Mouse (Mus musculus): ENCODE data around the gene Mcub. TPM values are rescaled to one million over a fixed set of nuclear protein-coding genes. Genes with fewer than 3 reads are reported as not detected.
A peak's percentile ranks its signal among the peaks of the same experiment; 100 is the strongest.

Mcub gene
- polyA plus RNA-seq (2015; fragmentation: Nextera tagmentation; extraction: Ambion mirVana), result 10.0 and 10.9 TPM in 2 replicates

DNA sequence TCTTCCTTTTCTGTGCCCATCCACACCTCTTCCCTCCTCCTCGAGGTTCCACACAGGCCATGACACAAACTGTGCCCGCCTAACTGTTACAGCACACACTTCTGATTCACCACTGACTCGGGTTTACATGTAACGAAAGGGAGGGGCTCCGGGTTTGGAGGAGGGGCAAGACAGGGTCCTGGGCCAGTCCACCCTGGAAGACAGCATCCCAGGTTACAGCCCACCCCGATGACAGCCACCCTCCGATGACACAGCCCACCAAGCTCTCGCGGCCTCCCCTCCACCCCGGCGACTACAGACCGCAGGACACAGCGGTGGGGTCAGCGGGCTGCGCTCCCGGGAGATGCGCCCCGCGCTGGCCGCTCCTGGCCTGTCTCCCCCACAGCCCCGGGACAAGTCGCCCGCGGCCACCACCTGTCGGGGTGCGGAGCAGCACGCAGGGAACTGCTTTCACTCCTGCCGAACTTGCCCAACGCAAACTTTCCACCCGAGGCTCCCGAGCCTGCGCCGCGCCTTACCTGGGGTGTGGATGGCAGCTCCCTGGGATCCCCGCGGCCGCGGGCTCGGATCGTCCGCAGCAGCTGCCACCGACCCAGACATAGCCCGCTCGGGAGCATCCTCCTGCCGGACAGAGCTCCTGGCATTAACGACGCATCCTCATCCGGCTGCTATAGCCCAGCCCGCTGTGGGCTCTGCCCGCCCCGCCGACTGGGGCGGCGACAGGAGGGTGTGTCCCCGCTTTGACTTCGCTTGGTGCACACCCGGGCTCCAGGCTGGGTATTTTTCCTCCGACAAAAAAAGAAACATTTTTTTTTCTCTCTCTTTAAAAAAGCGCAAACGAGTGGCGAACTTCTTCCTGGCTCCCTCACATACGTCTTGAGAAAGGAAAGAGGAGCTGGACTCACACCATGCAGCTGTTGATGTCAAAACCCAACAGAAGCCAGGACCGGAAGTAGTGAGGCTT, at the start of gene Mcub:
Gene Mcub (minus strand): TSS at position 775 of the 964 bp plus-strand sequence.
- Histone ChIP-seq H3K27me3 (peaks cover 46% of the 10 kb centered on the region), H3K27ac (peak within 1 kb of the TSS; percentile 23; the same call in 1 of the 2 replicates), H3K9ac (peak within 1 kb of the TSS; percentile 64), H3K4me3 (replicated peaks) (peak within 1 kb of the TSS; percentile 69), H3K4me1 (replicated peaks) (peaks cover 27% of the 10 kb centered on the region), H3K9me3 (replicated peaks) (no peaks in the 10 kb centered on the region), H3K4me2 (peak within 1 kb of the TSS; percentile 93), H3K36me3 (no peaks in the 10 kb centered on the region)
- peak; percentile 46 for DNase-seq
- ATAC-seq (ENCODE audit: low read depth), result peak; percentile 85
- under 1% methylated on average over 63 of the region's 63 CpGs for WGBS (ENCODE audit: insufficient replicate concordance)

- Histone ChIP-seq H3K36me3 (peaks cover 24% of the 10 kb centered on the region), H3K4me3 (replicated peaks) (no peak overlapping the region)
These were observed 42.9 kb upstream of the Mcub start for GRCm38 (mm10) chr3:130012943-130013342.

GRCm38 (mm10) chr3:130011236-130011635, 41.2 kb upstream of the Mcub start:
- WGBS (ENCODE audit: insufficient replicate concordance), result 68% methylated on average over 1 of the region's 1 CpGs
- no peak for ATAC-seq (ENCODE audit: low read depth)

More at GRCm38 (mm10) chr3:130012943-130013342, 42.9 kb upstream of the Mcub start:
- Histone ChIP-seq H3K4me2 (no peak overlapping the region), H3K4me1 (replicated peaks) (no peaks in the 10 kb centered on the region), H3K9ac (no peak overlapping the region), H3K27ac (no peak overlapping the region), H3K27me3 (no peaks in the 10 kb centered on the region), H3K9me3 (replicated peaks) (no peaks in the 10 kb centered on the region)
- WGBS (ENCODE audit: insufficient replicate concordance), result 67% methylated on average over 2 of the region's 2 CpGs
- ATAC-seq (ENCODE audit: low read depth) (no peak), DNase-seq (no peak)

DNA sequence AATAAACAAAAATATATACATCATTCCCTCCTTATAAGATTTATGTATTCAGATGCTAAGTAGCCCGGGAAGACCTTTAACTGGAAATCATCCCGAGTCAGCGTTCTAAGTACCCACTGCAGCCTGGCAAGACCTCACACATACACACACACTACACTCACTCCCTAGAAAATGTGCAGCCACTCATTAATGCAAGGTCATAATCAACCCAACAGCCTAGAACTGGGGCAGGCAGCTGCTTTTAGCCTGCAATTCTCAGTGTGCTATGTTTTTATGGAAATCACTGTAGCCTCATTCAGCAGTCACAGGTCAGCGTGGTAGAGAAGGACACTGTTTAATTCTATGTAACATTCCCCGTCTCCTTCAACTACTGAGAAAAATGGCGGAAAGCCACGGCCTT, 36.1 kb upstream of the Mcub start:
- ATAC-seq (ENCODE audit: low read depth), result no peak
- H3K36me3 ChIP-seq, result peaks cover 71% of the 10 kb centered on the region
- 81% methylated on average over 7 of the region's 7 CpGs for WGBS (ENCODE audit: insufficient replicate concordance)
- no peak overlapping the region for H3K4me3 ChIP-seq (replicated peaks)
- H3K9me3 ChIP-seq (replicated peaks), result no peaks in the 10 kb centered on the region
- no peak overlapping the region for H3K4me2 ChIP-seq
- DNase-seq, result no peak
- H3K27ac ChIP-seq, result no peak overlapping the region
- H3K9ac ChIP-seq, result no peak overlapping the region
- no peaks in the 10 kb centered on the region for H3K27me3 ChIP-seq
- H3K4me1 ChIP-seq (replicated peaks), result no peaks in the 10 kb centered on the region

More at GRCm38 (mm10) chr3:130011236-130011635, 41.2 kb upstream of the Mcub start:
- Histone ChIP-seq H3K36me3 (peaks cover 39% of the 10 kb centered on the region), H3K27ac (no peak overlapping the region), H3K27me3 (no peaks in the 10 kb centered on the region), H3K4me3 (replicated peaks) (no peak overlapping the region), H3K4me2 (no peak overlapping the region), H3K4me1 (replicated peaks) (no peaks in the 10 kb centered on the region), H3K9me3 (replicated peaks) (no peaks in the 10 kb centered on the region), H3K9ac (no peak overlapping the region)
- no peak for DNase-seq

GRCm38 (mm10) chr3:130000926-130001325, 30.9 kb upstream of the Mcub start:
- DNase-seq, result no peak
- Histone ChIP-seq H3K4me1 (replicated peaks) (no peaks in the 10 kb centered on the region), H3K36me3 (peaks cover 72% of the 10 kb centered on the region), H3K9me3 (replicated peaks) (no peaks in the 10 kb centered on the region), H3K27ac (no peak overlapping the region), H3K27me3 (no peaks in the 10 kb centered on the region), H3K4me3 (replicated peaks) (no peak overlapping the region), H3K9ac (no peak overlapping the region), H3K4me2 (no peak overlapping the region)
- ATAC-seq (ENCODE audit: low read depth), result 0 out of 2 replicates have a peak, but pooled peaks have one; percentile 12
- WGBS (ENCODE audit: insufficient replicate concordance), result 89% methylated on average over 11 of the region's 11 CpGs

- Histone ChIP-seq H3K4me3 (replicated peaks) (no peak overlapping the region), H3K9ac (no peak overlapping the region), H3K9me3 (replicated peaks) (no peaks in the 10 kb centered on the region), H3K27ac (no peak overlapping the region), H3K27me3 (no peaks in the 10 kb centered on the region), H3K4me1 (replicated peaks) (no peaks in the 10 kb centered on the region), H3K36me3 (peaks cover 74% of the 10 kb centered on the region), H3K4me2 (no peak overlapping the region)
- DNase-seq, result no peak
- WGBS (ENCODE audit: insufficient replicate concordance), result 82% methylated on average over 6 of the region's 6 CpGs
- no peak for ATAC-seq (ENCODE audit: low read depth)
These were observed 28.5 kb upstream of the Mcub start for GRCm38 (mm10) chr3:129998526-129998925.

DNA sequence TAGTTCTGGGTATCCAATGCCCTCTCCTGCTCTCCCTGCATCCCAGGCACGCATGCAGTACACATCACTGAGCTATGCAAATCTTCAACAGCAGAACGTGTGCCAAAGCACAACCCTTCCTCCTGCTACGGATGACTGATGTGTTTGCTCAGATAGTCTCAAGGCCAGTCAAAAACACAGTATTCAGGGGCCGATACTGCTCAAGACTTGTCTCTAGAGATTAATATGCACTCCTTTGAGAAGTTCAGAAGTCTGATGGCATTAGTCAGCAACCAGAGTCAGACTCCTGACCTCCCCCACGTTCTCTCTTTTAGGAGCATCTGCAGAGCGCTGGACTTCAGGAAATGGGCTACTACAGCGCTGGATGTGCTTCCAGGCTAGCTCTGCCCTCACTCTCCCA, 28.0 kb upstream of the Mcub start:
- peaks cover 76% of the 10 kb centered on the region for H3K36me3 ChIP-seq
- no peak overlapping the region for H3K4me2 ChIP-seq
- no peaks in the 10 kb centered on the region for H3K27me3 ChIP-seq
- no peaks in the 10 kb centered on the region for H3K9me3 ChIP-seq (replicated peaks)
- ATAC-seq (ENCODE audit: low read depth) (no peak), DNase-seq (no peak)
- 78% methylated on average over 7 of the region's 7 CpGs for WGBS (ENCODE audit: insufficient replicate concordance)
- no peak overlapping the region for H3K27ac ChIP-seq
- H3K4me3 ChIP-seq (replicated peaks), result no peak overlapping the region
- H3K4me1 ChIP-seq (replicated peaks), result no peaks in the 10 kb centered on the region
- no peak overlapping the region for H3K9ac ChIP-seq

GRCm38 (mm10) chr3:129997324-129997723, 27.3 kb upstream of the Mcub start:
- no peaks in the 10 kb centered on the region for H3K9me3 ChIP-seq (replicated peaks)

DNA sequence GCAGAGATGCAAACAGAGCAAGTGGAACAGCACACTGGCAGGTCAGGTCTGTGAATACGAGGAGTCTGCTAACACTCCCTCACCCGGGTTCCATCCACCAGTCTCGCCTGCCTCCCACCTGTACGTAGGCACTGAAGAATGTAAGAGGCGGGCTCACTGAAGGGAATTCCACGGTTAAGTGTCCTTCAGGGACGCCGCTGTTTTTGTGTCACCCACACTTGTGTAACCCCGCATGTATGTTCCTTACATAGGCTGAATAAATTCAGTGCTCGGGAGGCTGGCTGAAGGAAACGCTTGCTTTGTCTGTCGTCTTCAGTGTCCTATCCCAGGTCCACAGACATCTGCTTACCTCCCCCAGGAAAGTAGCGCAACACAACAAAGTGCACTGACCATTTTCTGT, 17.3 kb upstream of the Mcub start:
- WGBS (ENCODE audit: insufficient replicate concordance), result 87% methylated on average over 13 of the region's 13 CpGs

More at GRCm38 (mm10) chr3:129997324-129997723, 27.3 kb upstream of the Mcub start:
- Histone ChIP-seq H3K4me2 (no peak overlapping the region), H3K9ac (no peak overlapping the region), H3K4me3 (replicated peaks) (no peak overlapping the region), H3K27me3 (no peaks in the 10 kb centered on the region), H3K4me1 (replicated peaks) (no peaks in the 10 kb centered on the region), H3K27ac (no peak overlapping the region), H3K36me3 (peaks cover 76% of the 10 kb centered on the region)
- DNase-seq, result no peak
- ATAC-seq (ENCODE audit: low read depth), result no peak
- 66% methylated on average over 3 of the region's 3 CpGs for WGBS (ENCODE audit: insufficient replicate concordance)

DNA sequence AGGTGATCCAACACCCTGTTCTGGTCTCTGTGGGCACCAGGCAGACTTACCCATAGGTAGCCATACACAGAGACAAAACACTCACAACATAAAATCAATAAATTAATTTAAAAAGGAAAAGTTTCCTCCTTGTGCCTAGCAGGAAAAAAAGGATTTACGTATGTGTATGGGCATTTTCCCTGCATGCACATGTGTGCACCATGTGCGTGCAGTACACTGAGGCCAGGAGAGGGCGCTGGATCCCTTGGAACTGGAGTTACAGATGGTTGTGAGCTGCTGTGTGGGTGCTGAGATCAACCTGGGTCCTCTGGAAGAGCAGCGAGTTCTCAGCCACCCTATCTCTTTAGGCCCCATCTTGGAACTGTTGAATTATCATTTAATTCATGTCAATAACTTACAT, 15.3 kb upstream of the Mcub start:
- H3K4me1 ChIP-seq (replicated peaks), result no peaks in the 10 kb centered on the region
- peaks cover 76% of the 10 kb centered on the region for H3K36me3 ChIP-seq
- no peak overlapping the region for H3K27ac ChIP-seq
- no peak overlapping the region for H3K9ac ChIP-seq
- H3K9me3 ChIP-seq (replicated peaks), result no peaks in the 10 kb centered on the region
- WGBS (ENCODE audit: insufficient replicate concordance), result 78% methylated on average over 4 of the region's 4 CpGs
- no peak overlapping the region for H3K4me3 ChIP-seq (replicated peaks)
- ATAC-seq (ENCODE audit: low read depth), result no peak
- no peak overlapping the region for H3K4me2 ChIP-seq
- H3K27me3 ChIP-seq, result no peaks in the 10 kb centered on the region
- DNase-seq, result no peak

More for the DNA sequence above, 17.3 kb upstream of the Mcub start:
- Histone ChIP-seq H3K4me1 (replicated peaks) (no peaks in the 10 kb centered on the region), H3K27ac (no peak overlapping the region), H3K36me3 (peaks cover 86% of the 10 kb centered on the region), H3K27me3 (no peaks in the 10 kb centered on the region), H3K4me2 (no peak overlapping the region), H3K9ac (no peak overlapping the region), H3K9me3 (replicated peaks) (no peaks in the 10 kb centered on the region), H3K4me3 (replicated peaks) (no peak overlapping the region)
- ATAC-seq (ENCODE audit: low read depth) (no peak), DNase-seq (no peak)

DNA sequence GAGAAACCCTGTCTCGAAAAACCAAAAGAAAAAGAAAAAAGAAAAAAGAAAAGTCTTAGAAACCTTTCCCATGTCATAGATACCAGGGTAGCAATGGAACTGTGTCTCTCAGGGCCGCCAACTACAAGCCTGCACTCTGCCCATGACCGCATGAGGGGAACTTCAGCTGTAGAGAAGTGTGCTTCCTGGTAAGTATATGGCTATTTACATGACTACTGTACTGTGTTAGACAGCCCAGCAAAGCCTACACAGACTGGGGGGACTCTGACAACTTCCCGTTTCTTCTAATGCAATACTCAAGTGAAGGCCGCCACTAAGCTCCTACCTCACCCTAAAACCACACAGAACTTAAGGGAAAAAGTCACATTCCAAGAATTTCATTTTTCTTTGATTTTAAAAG, 14.8 kb upstream of the Mcub start:
- H3K4me3 ChIP-seq (replicated peaks), result no peak overlapping the region
- H3K9ac ChIP-seq, result no peak overlapping the region
- H3K9me3 ChIP-seq (replicated peaks), result no peaks in the 10 kb centered on the region
- no peaks in the 10 kb centered on the region for H3K4me1 ChIP-seq (replicated peaks)
- H3K27me3 ChIP-seq, result no peaks in the 10 kb centered on the region
- ATAC-seq (ENCODE audit: low read depth) (no peak), DNase-seq (no peak)
- H3K27ac ChIP-seq, result no peak overlapping the region
- 80% methylated on average over 5 of the region's 5 CpGs for WGBS (ENCODE audit: insufficient replicate concordance)
- H3K4me2 ChIP-seq, result no peak overlapping the region
- peaks cover 70% of the 10 kb centered on the region for H3K36me3 ChIP-seq

All from liver, embryonic 13.5 days (tissue).